Mouse (Mus musculus) neural tube, embryonic 12.5 days (tissue): Measurements from ENCODE around the gene Ces1b. TPM values are rescaled to one million over a fixed set of nuclear protein-coding genes. Genes with fewer than 3 reads are reported as not detected.

Source experiments
- ATAC-seq: fragments of 200-750 bp; cut with Nextera tagmentation; 2 replicates; pipeline ENCODE4 v1.8.0; 2017; ENCODE audit warnings: low read depth, mild to moderate bottlenecking, moderate TSS enrichment, moderate library complexity; ENCODE audit not compliant: low FRiP score
- H3K27ac ChIP-seq: fragments of 300-500 bp; sonication (generic); 2 replicates; pipeline ENCODE4 v1.5.1; 2016
- H3K27me3 ChIP-seq: fragments of 300-500 bp; sonication (generic); replicated peaks from 2 replicates; pipeline ENCODE4 v1.6.1; 2016; ENCODE audit warnings: mild to moderate bottlenecking
- H3K36me3 ChIP-seq: fragments of 300-500 bp; sonication (generic); 2 replicates; pipeline ENCODE4 v1.6.1; 2016; ENCODE audit warnings: mild to moderate bottlenecking
- H3K4me1 ChIP-seq: fragments of 300-500 bp; sonication (generic); 2 replicates; pipeline ENCODE4 v1.6.1; 2016
- H3K4me2 ChIP-seq: fragments of 300-500 bp; sonication (generic); replicated peaks from 2 replicates; pipeline ENCODE4 v1.6.1; 2016; ENCODE audit warnings: mild to moderate bottlenecking
- H3K4me3 ChIP-seq: fragments of 300-500 bp; sonication (generic); 2 replicates; pipeline ENCODE4 v1.5.1; 2016
- H3K9ac ChIP-seq: fragments of 300-500 bp; sonication (generic); 2 replicates; pipeline ENCODE4 v1.6.1; 2016; ENCODE audit warnings: mild to moderate bottlenecking
- H3K9me3 ChIP-seq: fragments of 300-500 bp; sonication (generic); 2 replicates; pipeline ENCODE4 v1.6.1; 2016; ENCODE audit warnings: mild to moderate bottlenecking
- WGBS: fragments of 180-500 bp; shearing (Covaris S2); methylation state at CpG from one replicate; pipeline ENCODE4 v1.1.7; 2016; 5-methylcytosine and 5-hydroxymethylcytosine counted together
- polyA plus RNA-seq: library from polyadenylated mRNA; unstranded; fragments of >200 nt; fragmentation: Nextera tagmentation; extraction: Ambion mirVana; gene quantifications from 2 replicates; pipeline ENCODE4 v1.2.1, GENCODE M21; 2016

Gene Ces1b
- not detected in 2 replicates for polyA plus RNA-seq

DNA sequence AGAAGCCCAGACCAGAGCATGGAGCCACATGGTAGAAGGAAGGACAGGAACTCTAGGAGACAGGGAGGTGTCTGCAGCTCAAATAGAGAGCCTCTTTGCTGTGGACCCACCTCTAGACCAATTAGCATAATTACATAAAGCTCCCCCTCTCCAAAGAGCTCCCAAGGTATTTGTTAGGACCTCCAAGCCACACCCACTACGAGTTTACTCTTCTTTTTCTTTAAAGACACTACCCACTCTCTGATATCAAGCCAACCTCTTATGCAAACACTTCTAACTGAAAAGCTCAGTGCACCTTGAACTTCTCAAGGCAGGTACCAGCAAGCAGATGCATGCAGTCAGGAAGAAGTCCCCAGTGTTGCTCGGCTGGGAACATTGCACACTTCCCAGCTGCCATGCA lies at the start of gene Ces1b:
Gene Ces1b, minus strand, starts transcription at position 131 of the 400 bp plus-strand sequence.
- no peaks in the 10 kb centered on the region for H3K36me3 ChIP-seq
- no peak within 1 kb of the TSS for H3K4me2 ChIP-seq
- H3K4me3 ChIP-seq: no peak within 1 kb of the TSS
- no peaks in the 10 kb centered on the region for H3K27me3 ChIP-seq
- no peaks in the 10 kb centered on the region for H3K9me3 ChIP-seq
- H3K4me1 ChIP-seq: no peaks in the 10 kb centered on the region
- ATAC-seq: no peak
- WGBS: 71% methylated on average over 2 of the region's 2 CpGs
- H3K9ac ChIP-seq: no peak within 1 kb of the TSS
- H3K27ac ChIP-seq: no peak within 1 kb of the TSS

DNA sequence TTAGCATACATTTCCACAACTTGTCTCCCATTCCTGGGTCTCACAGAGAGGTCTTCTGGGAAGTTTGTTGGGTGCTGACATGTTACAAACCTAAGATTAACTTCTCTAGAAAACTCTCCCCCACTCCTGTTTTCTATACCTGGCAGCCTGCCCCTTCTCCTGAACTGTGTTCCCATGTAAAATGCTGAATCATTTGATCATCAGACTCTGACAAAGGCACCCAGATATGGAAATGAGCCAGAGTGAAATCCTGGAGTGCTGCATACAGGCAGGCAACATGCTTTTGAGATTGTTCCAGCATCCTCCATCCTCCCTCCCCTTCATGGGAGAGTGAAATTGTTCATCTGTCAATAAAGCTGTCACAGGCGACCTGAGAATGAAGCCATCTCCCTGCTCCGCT lies 46.7 kb upstream of the Ces1b start:
- Histone ChIP-seq H3K27ac (no peak overlapping the region), H3K36me3 (no peaks in the 10 kb centered on the region), H3K4me3 (no peak overlapping the region), H3K4me1 (no peaks in the 10 kb centered on the region), H3K9ac (no peak overlapping the region), H3K27me3 (no peaks in the 10 kb centered on the region), H3K9me3 (no peaks in the 10 kb centered on the region), H3K4me2 (no peak overlapping the region)
- ATAC-seq: no peak
- WGBS: 85% methylated on average over 2 of the region's 2 CpGs

DNA sequence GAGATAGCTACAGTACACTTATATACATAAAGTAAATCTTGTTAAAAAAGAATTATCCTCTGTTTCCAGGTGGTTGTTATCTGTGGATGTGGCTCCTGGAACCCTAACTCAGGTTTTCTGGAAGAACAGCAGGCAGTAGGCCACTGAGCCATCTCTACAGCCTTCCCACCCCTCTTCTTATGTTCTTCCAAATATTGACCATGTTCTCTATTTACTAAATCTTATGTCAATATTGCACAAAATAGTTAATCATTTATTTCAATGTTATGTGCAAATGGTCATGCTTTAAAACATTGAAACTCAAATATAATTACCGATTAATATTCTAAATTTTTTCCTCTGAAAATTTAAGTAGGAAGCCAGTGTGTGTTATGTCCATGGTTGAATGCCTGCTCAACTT lies 42.2 kb upstream of the Ces1b start:
- Histone ChIP-seq H3K36me3 (no peaks in the 10 kb centered on the region), H3K4me3 (no peak overlapping the region), H3K27me3 (no peaks in the 10 kb centered on the region), H3K27ac (no peak overlapping the region), H3K9ac (no peak overlapping the region), H3K9me3 (no peaks in the 10 kb centered on the region), H3K4me2 (no peak overlapping the region), H3K4me1 (no peaks in the 10 kb centered on the region)
- WGBS: 89% methylated on average over 1 of the region's 1 CpGs
- no peak for ATAC-seq

DNA sequence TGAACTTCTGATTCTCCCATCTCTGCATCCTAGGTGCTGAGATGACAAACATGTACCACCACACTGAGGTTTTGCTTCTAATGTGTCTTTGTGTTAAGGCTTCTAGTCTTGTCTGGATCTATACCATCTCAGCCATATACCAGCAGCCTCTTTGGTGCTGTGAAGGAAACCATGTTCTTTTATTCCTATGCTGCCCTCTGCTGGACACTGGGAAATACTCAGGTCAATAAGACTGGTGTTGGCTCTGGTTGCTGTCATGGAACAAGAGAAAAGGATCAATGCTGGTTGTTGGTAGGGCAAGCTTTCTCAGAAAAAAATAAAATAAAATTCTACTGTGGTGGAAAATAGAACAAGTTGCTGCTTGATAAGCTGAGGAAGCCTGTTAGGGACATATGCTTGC lies 15.6 kb upstream of the Ces1b start:
- H3K9ac ChIP-seq: no peak overlapping the region
- H3K4me2 ChIP-seq: no peak overlapping the region
- H3K27ac ChIP-seq: no peak overlapping the region
- no peaks in the 10 kb centered on the region for H3K36me3 ChIP-seq
- no peaks in the 10 kb centered on the region for H3K27me3 ChIP-seq
- no peaks in the 10 kb centered on the region for H3K9me3 ChIP-seq
- H3K4me1 ChIP-seq: no peaks in the 10 kb centered on the region
- H3K4me3 ChIP-seq: no peak overlapping the region
- no peak for ATAC-seq

DNA sequence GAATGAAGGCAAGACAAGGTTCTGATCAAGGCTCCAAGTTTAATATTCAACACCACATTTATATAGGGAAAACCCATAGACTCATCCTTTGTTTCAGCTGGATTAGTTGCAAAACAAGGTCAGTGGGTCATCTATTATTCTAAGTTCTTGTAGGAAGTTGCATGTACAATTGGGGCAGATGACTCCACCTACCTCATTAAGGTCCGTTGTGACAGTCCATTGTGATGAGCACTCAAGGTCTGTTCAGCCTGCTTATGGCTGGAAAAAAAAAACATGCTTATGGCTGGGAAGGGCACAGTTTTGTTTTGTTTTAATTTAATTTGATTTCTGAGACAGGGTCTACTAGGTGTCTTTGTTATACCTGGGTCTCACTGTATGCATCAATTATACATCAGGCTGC lies 11.5 kb upstream of the Ces1b start:
- Histone ChIP-seq H3K9me3 (no peaks in the 10 kb centered on the region), H3K36me3 (no peaks in the 10 kb centered on the region), H3K4me3 (no peak overlapping the region), H3K4me2 (no peak overlapping the region), H3K27ac (no peak overlapping the region), H3K9ac (no peak overlapping the region), H3K27me3 (no peaks in the 10 kb centered on the region), H3K4me1 (no peaks in the 10 kb centered on the region; the same call in 1 of the 2 replicates)
- no peak for ATAC-seq
- 40% methylated on average over 1 of the region's 1 CpGs for WGBS

DNA sequence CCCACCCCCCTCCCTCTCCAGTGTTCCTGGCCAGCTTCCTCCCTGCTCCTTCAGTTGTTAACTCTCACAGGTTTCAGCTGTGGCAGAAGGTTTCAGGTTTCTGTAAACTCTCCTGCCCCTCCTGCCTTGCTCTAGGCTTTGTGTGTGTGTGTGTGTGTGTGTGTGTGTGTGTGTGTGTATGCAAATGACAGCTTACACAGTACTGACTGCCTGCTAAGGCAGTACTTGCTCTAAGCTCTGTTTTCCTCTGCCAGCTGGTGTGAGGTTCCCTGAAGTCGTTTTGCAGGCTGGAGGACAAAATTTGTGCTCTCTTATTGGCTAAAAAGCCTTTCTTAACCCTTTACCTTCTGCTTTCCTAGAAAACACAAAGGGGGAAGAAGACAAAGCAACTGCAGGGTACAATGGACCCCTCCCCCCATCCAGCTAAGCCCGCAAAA lies 8.9 kb upstream of the Ces1b start:
- Histone ChIP-seq H3K4me3 (no peak overlapping the region), H3K27ac (no peak overlapping the region), H3K36me3 (no peaks in the 10 kb centered on the region), H3K4me1 (no peaks in the 10 kb centered on the region; the same call in 1 of the 2 replicates), H3K4me2 (no peak overlapping the region), H3K9ac (no peak overlapping the region), H3K9me3 (no peaks in the 10 kb centered on the region), H3K27me3 (no peaks in the 10 kb centered on the region)
- 1% methylated on average over 2 of the region's 2 CpGs for WGBS
- no peak for ATAC-seq

DNA sequence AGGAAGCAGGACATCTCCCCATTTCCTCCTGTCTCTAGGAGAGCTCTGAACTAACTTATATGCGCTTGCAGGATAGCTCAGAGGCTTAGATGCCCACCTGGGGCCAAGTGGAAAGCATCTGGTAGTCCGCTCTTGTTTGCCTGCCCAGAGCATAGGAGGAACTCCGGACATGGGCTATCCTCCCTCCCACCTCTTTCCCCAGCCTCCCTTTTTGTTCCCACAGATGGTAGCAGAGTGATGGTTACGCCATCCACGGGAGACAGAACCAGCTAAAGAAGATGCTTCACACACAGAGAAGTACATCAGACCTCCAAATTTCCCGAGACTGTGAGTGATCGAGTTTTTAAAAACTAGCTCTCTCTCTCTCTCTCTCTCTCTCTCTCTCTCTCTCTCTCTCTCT lies 8.4 kb upstream of the Ces1b start:
- H3K4me2 ChIP-seq: 0 out of 2 replicates have a peak overlapping the region, but pooled peaks have one; percentile 5
- 36% methylated on average over 7 of the region's 7 CpGs for WGBS
- no peak for ATAC-seq
- no peak overlapping the region for H3K27ac ChIP-seq
- H3K36me3 ChIP-seq: no peaks in the 10 kb centered on the region
- no peaks in the 10 kb centered on the region for H3K9me3 ChIP-seq
- no peaks in the 10 kb centered on the region; the same call in 1 of the 2 replicates for H3K4me1 ChIP-seq
- no peak overlapping the region for H3K9ac ChIP-seq
- H3K27me3 ChIP-seq: no peaks in the 10 kb centered on the region
- H3K4me3 ChIP-seq: no peak overlapping the region

DNA sequence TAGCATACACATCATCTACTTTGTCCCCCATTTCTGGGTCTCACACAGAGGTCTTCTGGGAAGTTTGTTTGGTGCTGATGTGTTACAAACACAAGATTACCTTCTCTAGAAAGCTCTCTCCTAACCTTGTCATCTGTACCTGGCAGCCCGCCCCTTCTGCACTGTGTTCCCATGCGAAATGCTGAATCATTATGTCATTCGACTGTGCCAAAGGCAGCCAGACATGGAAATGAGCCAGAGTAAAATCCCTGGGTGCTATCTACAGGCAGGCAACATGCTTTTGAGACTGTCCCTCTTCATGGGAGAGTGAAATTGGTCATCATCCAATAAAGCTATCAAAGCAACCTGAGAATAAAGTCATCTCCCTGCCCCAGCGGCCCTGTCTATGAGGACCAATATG lies 4.6 kb downstream of the Ces1b start:
- no peak overlapping the region for H3K27ac ChIP-seq
- no peak for ATAC-seq

DNA sequence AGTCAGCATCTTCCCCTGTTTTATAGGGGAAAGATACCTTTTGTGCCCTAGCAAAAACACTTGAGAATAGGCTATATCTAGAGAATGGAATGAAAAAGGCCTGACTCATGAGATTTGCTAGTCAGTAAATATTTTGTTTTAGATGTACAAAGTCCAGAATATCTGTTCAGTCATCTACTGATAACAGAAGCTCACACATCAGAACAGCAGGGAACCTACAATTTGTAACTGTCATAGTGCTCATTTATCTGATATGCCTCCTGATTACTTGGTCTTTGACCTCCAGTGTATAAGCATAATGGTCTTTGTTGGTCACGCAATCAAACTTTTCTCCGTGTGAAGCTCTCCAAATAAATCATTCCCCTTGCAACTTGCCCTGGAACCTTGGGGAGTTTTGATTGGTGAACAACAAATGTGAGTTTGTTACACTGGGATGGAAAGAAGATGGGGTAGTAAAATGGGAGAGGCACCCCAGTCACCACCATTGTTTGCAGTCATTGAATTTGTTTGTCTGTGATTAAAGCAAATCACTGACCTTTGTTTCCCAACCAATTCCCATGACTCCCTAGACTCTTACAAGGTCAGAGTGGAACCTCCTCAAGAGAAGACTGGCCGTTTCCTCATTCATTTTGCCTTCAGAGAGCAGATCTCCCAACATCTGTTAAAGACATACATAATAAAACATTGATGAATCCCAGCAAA lies 16.2 kb downstream of the Ces1b start:
- WGBS: 22% methylated on average over 3 of the region's 3 CpGs
- Histone ChIP-seq H3K4me1 (no peaks in the 10 kb centered on the region), H3K9me3 (no peaks in the 10 kb centered on the region), H3K4me3 (no peak overlapping the region), H3K9ac (no peak overlapping the region), H3K27ac (no peak overlapping the region), H3K27me3 (no peaks in the 10 kb centered on the region), H3K4me2 (no peak overlapping the region), H3K36me3 (no peaks in the 10 kb centered on the region)
- no peak for ATAC-seq

More for the DNA sequence above, 4.6 kb downstream of the Ces1b start:
- H3K36me3 ChIP-seq: no peaks in the 10 kb centered on the region
- WGBS: 89% methylated on average over 4 of the region's 4 CpGs
- H3K9me3 ChIP-seq: no peaks in the 10 kb centered on the region
- no peak overlapping the region for H3K9ac ChIP-seq
- H3K4me2 ChIP-seq: no peak overlapping the region
- no peaks in the 10 kb centered on the region for H3K27me3 ChIP-seq
- H3K4me3 ChIP-seq: no peak overlapping the region
- no peaks in the 10 kb centered on the region for H3K4me1 ChIP-seq

DNA sequence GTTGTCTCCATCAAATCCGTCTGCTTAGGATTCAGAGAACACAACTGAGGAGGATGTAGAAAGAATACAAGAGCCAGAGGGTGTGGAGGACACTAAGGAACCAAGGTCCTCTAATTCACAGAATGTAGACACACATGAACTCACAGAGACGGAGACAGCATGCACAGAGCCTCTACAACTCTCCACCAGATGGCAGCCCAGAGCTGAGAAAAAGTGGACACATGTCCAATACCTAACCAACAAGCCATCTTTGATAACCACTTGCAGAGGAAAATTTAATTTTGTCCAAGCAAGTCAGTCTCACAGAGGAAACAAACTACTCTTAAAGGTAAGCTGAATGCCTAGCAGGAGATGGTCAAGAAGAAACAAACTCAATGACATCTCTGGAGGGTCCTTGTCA lies 20.6 kb downstream of the Ces1b start:
- H3K4me2 ChIP-seq: no peak overlapping the region
- H3K9me3 ChIP-seq: no peaks in the 10 kb centered on the region
- no peaks in the 10 kb centered on the region for H3K4me1 ChIP-seq
- no peak overlapping the region for H3K27ac ChIP-seq
- 15% methylated on average over 2 of the region's 2 CpGs for WGBS
- H3K36me3 ChIP-seq: no peaks in the 10 kb centered on the region
- H3K4me3 ChIP-seq: no peak overlapping the region
- no peak for ATAC-seq
- H3K9ac ChIP-seq: no peak overlapping the region
- no peaks in the 10 kb centered on the region for H3K27me3 ChIP-seq

DNA sequence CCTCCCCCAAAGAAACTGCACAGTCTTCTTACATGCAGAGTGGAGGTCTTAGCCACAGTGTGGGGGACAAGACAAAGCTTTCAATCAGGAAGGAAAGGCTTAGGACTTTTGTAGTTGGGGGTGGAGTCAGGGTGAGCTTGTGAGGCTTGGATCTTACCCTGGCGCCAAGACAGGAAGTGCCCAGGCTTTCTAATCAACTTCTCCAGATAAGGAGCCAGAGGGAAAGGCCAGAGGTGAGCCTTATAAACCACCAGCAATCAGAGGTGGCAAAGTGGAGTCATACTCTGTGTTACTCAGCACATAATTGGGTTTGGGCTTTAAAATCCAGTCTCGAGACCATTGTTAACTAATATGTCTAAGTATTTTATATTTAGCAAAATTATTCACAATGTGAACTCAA lies 24.6 kb downstream of the Ces1b start:
- Histone ChIP-seq H3K36me3 (no peaks in the 10 kb centered on the region), H3K9ac (no peak overlapping the region), H3K4me3 (no peak overlapping the region), H3K27me3 (no peaks in the 10 kb centered on the region), H3K4me1 (no peaks in the 10 kb centered on the region), H3K4me2 (no peak overlapping the region), H3K9me3 (no peaks in the 10 kb centered on the region), H3K27ac (no peak overlapping the region)
- WGBS: 70% methylated on average over 2 of the region's 2 CpGs
- no peak for ATAC-seq

DNA sequence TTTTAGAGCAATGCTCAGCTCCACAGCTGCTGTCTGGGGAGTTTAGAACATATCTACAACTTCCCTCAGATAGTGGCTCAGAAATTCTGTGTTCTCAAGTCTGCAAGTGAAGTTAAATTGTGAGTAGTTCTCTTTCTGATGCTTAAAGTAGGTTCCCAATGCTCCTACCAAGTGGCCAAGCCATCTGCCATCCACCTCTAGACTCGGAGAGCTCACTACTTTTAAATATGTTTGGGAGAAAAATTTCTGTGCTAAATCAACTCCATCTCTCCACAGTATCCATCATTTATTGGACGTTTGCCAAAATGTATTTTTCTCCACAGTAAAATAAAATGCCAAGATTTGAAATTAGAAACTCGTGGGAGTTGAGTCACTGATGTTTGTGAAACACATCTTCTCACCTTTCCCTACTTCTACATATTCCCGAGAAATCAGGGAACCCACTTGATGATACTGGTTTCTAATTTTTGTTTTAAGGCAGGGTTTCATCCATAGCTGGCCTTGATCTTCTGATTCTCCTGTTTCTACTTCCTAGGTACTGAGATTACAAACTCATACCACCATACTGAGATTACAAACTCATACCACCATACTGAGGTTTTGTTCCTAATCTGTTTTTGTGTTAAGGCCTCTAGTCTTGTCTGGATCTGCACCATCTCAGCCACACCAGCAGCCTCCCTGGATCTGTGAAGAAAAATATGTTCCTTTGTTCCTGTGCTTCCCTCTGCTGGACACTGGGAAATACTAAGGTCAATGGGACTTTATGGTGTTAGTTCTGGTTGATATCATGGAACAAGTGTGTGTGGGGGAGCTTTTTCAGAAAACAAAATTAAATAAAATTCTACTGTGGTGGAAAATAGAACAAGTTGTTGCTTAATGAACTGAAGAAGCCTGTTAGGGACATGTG lies 31.1 kb downstream of the Ces1b start:
- H3K9me3 ChIP-seq: no peaks in the 10 kb centered on the region
- no peaks in the 10 kb centered on the region for H3K4me1 ChIP-seq
- WGBS: 76% methylated on average over 4 of the region's 4 CpGs
- no peak for ATAC-seq
- no peak overlapping the region for H3K4me3 ChIP-seq
- no peak overlapping the region for H3K9ac ChIP-seq
- H3K36me3 ChIP-seq: no peaks in the 10 kb centered on the region
- H3K27ac ChIP-seq: no peak overlapping the region
- H3K4me2 ChIP-seq: no peak overlapping the region
- no peaks in the 10 kb centered on the region for H3K27me3 ChIP-seq
